Mouse (Mus musculus) E14TG2a.4 (cell line): ENCODE measurements around the gene Map3k21.

Source experiments
- CTCF ChIP-seq: conservative IDR thresholded peaks from 2 replicates; pipeline ENCODE4 v1.5.1; 2014; ENCODE audit warnings: low read length
- NANOG ChIP-seq: IDR thresholded peaks from 2 replicates; pipeline ENCODE4 v1.6.1; 2014; ENCODE audit warnings: borderline replicate concordance, low read length, mixed read lengths
- POU5F1 ChIP-seq: IDR thresholded peaks from 2 replicates; pipeline ENCODE4 v1.6.1; 2014; ENCODE audit warnings: low read length, borderline replicate concordance

GRCm38 (mm10) chr8:125960037-125960436 lies 49.8 kb downstream of the Map3k21 start:
- TF ChIP-seq CTCF, result no peak
- TF ChIP-seq NANOG, result no peak
- TF ChIP-seq POU5F1, result no peak
